In genomic region chr9:121029786-121030185, GRCm38 (mm10) we compare ENCODE assay signal across 11 mouse cellular contexts.
DNase-seq lines count a peak whose midpoint lies in the region; ATAC-seq and TF ChIP-seq lines count a peak whose summit lies in the region.
"Had no signal": no experiment of that assay in that cellular context is flagged by ENCODE, and none has a peak within 500 bp of the region (broad histone marks: within the 10 kb centered on the region; RNA-seq: fewer than 3 reads in every experiment).

No protein-coding gene starts in this region.

- no peak overlapping the region for H3K4me3 ChIP-seq in kidney, adult 2 months (ENCODE audit: insufficient read depth, low read depth, low read length)
- H3K4me3 ChIP-seq in neural tube, embryonic 12.5 days = no peak overlapping the region
- H3K4me3 ChIP-seq in stomach, embryonic 16.5 days (replicated peaks; ENCODE audit: low read length) = no peak overlapping the region
- no peak overlapping the region for H3K4me3 ChIP-seq in liver, embryonic 12.5 days

- H3K9ac ChIP-seq in neural tube, embryonic 12.5 days = no peak overlapping the region
- H3K9ac ChIP-seq in stomach, embryonic 16.5 days (ENCODE audit: low read length) = no peak overlapping the region
- H3K9ac ChIP-seq in liver, embryonic 12.5 days = no peak overlapping the region
- H3K9ac ChIP-seq: liver, embryonic 14.5 days had no signal

- 0 out of 2 replicates have a peak, but pooled peaks have one; percentile 13 for TF ChIP-seq CTCF in kidney, adult 2 months (conservative IDR thresholded peaks at IDR 0.05; ENCODE audit: insufficient read depth, insufficient read length, low read depth, low read length)

- no peaks in the 10 kb centered on the region for H3K9me3 ChIP-seq in neural tube, embryonic 12.5 days
- H3K9me3 ChIP-seq in stomach, embryonic 16.5 days (replicated peaks; ENCODE audit: control insufficient read depth, low read length) = no peaks in the 10 kb centered on the region
- no peaks in the 10 kb centered on the region for H3K9me3 ChIP-seq in liver, embryonic 12.5 days (replicated peaks)

- H3K4me1 ChIP-seq in kidney, adult 2 months (ENCODE audit: control insufficient read depth, insufficient read depth, low read length) = no peaks in the 10 kb centered on the region
- H3K4me1 ChIP-seq in neural tube, embryonic 12.5 days = peaks cover 21% of the 10 kb centered on the region
- no peaks in the 10 kb centered on the region for H3K4me1 ChIP-seq in stomach, embryonic 16.5 days (ENCODE audit: control insufficient read depth, insufficient read depth, low read length)
- H3K4me1 ChIP-seq in liver, embryonic 12.5 days = no peaks in the 10 kb centered on the region

- H3K27ac ChIP-seq in kidney, adult 2 months (ENCODE audit: insufficient read depth, low read depth, low read length) = no peak overlapping the region
- H3K27ac ChIP-seq in neural tube, embryonic 12.5 days = no peak overlapping the region
- H3K27ac ChIP-seq in stomach, embryonic 16.5 days (ENCODE audit: low read length) = no peak overlapping the region
- H3K27ac ChIP-seq in liver, embryonic 12.5 days = no peak overlapping the region
- H3K27ac ChIP-seq: liver, embryonic 14.5 days; macrophage had no signal

- H3K4me2 ChIP-seq in neural tube, embryonic 12.5 days (replicated peaks) = no peak overlapping the region
- no peak overlapping the region for H3K4me2 ChIP-seq in stomach, embryonic 16.5 days (ENCODE audit: low read depth, low read length)
- H3K4me2 ChIP-seq in liver, embryonic 12.5 days = no peak overlapping the region

- no peaks in the 10 kb centered on the region for H3K27me3 ChIP-seq in kidney, adult 2 months (replicated peaks; ENCODE audit: control insufficient read depth, insufficient read depth, low read length)
- no peaks in the 10 kb centered on the region for H3K27me3 ChIP-seq in neural tube, embryonic 12.5 days (replicated peaks)
- H3K27me3 ChIP-seq in stomach, embryonic 16.5 days (ENCODE audit: control insufficient read depth, insufficient read depth, low read length) = no peaks in the 10 kb centered on the region
- H3K27me3 ChIP-seq in liver, embryonic 12.5 days (replicated peaks) = 0 out of 2 replicates have a peak, but pooled peaks cover 3% of the 10 kb centered on the region

- no peak for DNase-seq in kidney, adult 2 months
- DNase-seq in kidney, postnatal 10 days = no peak
- no peak for DNase-seq in neural tube, embryonic 10.5 days (ENCODE audit: extremely low spot score, low spot score)
- DNase-seq in adrenal gland, postnatal 36 days = peak; percentile 64 to 70
- no peak for DNase-seq in cerebellum, adult 8-10 months
- DNase-seq: kidney, adult 11 months had no signal

- no peak for TF ChIP-seq POLR2A in kidney, adult 2 months (IDR thresholded peaks at IDR 0.05; ENCODE audit: low read depth, low read length)

- WGBS in kidney, adult 2 months = 71% methylated on average over 9 of the region's 9 CpGs
- 39% methylated on average over 9 of the region's 9 CpGs for WGBS in neural tube, embryonic 12.5 days
- 52% methylated on average over 9 of the region's 9 CpGs for WGBS in stomach, embryonic 16.5 days
- 58% methylated on average over 9 of the region's 9 CpGs for WGBS in liver, embryonic 12.5 days (ENCODE audit: insufficient replicate concordance)

- no peaks in the 10 kb centered on the region for H3K36me3 ChIP-seq in kidney, adult 2 months (ENCODE audit: control insufficient read depth, insufficient read depth, low read length)
- H3K36me3 ChIP-seq in neural tube, embryonic 12.5 days = no peaks in the 10 kb centered on the region
- no peaks in the 10 kb centered on the region for H3K36me3 ChIP-seq in stomach, embryonic 16.5 days (ENCODE audit: control insufficient read depth, insufficient read depth, low read length)
- no peaks in the 10 kb centered on the region for H3K36me3 ChIP-seq in liver, embryonic 12.5 days

- peak; percentile 58; the same call in 1 of the 2 replicates for ATAC-seq in neural tube, embryonic 12.5 days (ENCODE audit: low FRiP score, low read depth)
- peak; percentile 72; the same call in 1 of the 2 replicates for ATAC-seq in stomach, embryonic 16.5 days (ENCODE audit: insufficient read depth, low FRiP score)
- ATAC-seq in liver, embryonic 12.5 days = no peak

Comparison
In these comparisons a context has a peak if more than half of its experiments do, and no peak if none do; other contexts are left out.
1. DNase-seq: peak in adrenal gland, postnatal 36 days (2 of 2); none in kidney, adult 2 months (single experiment), kidney, postnatal 10 days (single experiment), neural tube, embryonic 10.5 days (single experiment) and cerebellum, adult 8-10 months (single experiment).